Mouse (Mus musculus): ENCODE measurements around the gene Kif20b.

The Kif20b gene

GRCm38 (mm10) chr19:34921652-34922602 lies at the start of gene Kif20b:
Gene Kif20b (plus strand): TSS chr19:34922361.
- DNase-seq (ENCODE audit: low read depth, low spot score) = peak; percentile 93

GRCm38 (mm10) chr19:34876676-34877075 lies 45.5 kb upstream of the Kif20b start:
- no peak for DNase-seq (ENCODE audit: low read depth, low spot score)

GRCm38 (mm10) chr19:34877898-34878602 lies 44.1 kb upstream of the Kif20b start:
- DNase-seq (ENCODE audit: low read depth, low spot score) = peak; percentile 84

- peak; percentile 63 for DNase-seq (ENCODE audit: low read depth, low spot score)
These were observed 43.3 kb upstream of the Kif20b start, which contains the start of gene Pank1 for GRCm38 (mm10) chr19:34878603-34879541. Gene Pank1 (minus strand): TSS chr19:34879455.

- DNase-seq (ENCODE audit: low read depth, low spot score) = no peak
These were observed 42.5 kb upstream of the Kif20b start for GRCm38 (mm10) chr19:34879624-34880023.

GRCm38 (mm10) chr19:34881160-34881559 lies 41.0 kb upstream of the Kif20b start:
- DNase-seq (ENCODE audit: low read depth, low spot score) = no peak

GRCm38 (mm10) chr19:34882443-34882842 lies 39.7 kb upstream of the Kif20b start:
- DNase-seq (ENCODE audit: low read depth, low spot score) = no peak

GRCm38 (mm10) chr19:34883526-34884224 lies 38.5 kb upstream of the Kif20b start:
- no peak for DNase-seq (ENCODE audit: low read depth, low spot score)

- DNase-seq (ENCODE audit: low read depth, low spot score) = no peak
These were observed 35.8 kb upstream of the Kif20b start for GRCm38 (mm10) chr19:34886324-34886723.

- DNase-seq (ENCODE audit: low read depth, low spot score) = no peak
These were observed 31.2 kb upstream of the Kif20b start for GRCm38 (mm10) chr19:34890981-34891380.

- no peak for DNase-seq (ENCODE audit: low read depth, low spot score)
These were observed 30.6 kb upstream of the Kif20b start for GRCm38 (mm10) chr19:34891590-34891989.

GRCm38 (mm10) chr19:34895082-34895481 lies 27.1 kb upstream of the Kif20b start:
- DNase-seq (ENCODE audit: low read depth, low spot score) = no peak

GRCm38 (mm10) chr19:34897082-34897965 lies 24.8 kb upstream of the Kif20b start:
- no peak for DNase-seq (ENCODE audit: low read depth, low spot score)

- DNase-seq (ENCODE audit: low read depth, low spot score) = no peak
These were observed 23.2 kb upstream of the Kif20b start for GRCm38 (mm10) chr19:34898941-34899340.

- DNase-seq (ENCODE audit: low read depth, low spot score) = no peak
These were observed 20.9 kb upstream of the Kif20b start for GRCm38 (mm10) chr19:34901266-34901665.

GRCm38 (mm10) chr19:34901735-34902134 lies 20.4 kb upstream of the Kif20b start:
- DNase-seq (ENCODE audit: low read depth, low spot score) = no peak

- DNase-seq (ENCODE audit: low read depth, low spot score) = no peak
These were observed 18.1 kb upstream of the Kif20b start for GRCm38 (mm10) chr19:34904032-34904431.

- no peak for DNase-seq (ENCODE audit: low read depth, low spot score)
These were observed 16.7 kb upstream of the Kif20b start for GRCm38 (mm10) chr19:34905424-34905823.

GRCm38 (mm10) chr19:34906772-34907171 lies 15.4 kb upstream of the Kif20b start:
- DNase-seq (ENCODE audit: low read depth, low spot score) = no peak

- DNase-seq (ENCODE audit: low read depth, low spot score) = no peak
These were observed 9.8 kb upstream of the Kif20b start for GRCm38 (mm10) chr19:34912366-34912765.

Measured in CD4-positive, CD25-positive, alpha-beta regulatory T cell, adult 2 months (primary cell).